12 mouse cellular contexts compared by ENCODE assay signal in genomic region chr4:106582428-106583153, GRCm38 (mm10). TPM values are rescaled to one million over a fixed set of nuclear protein-coding genes. Genes with fewer than 3 reads are reported as not detected.
DNase-seq lines count a peak whose midpoint lies in the region; ATAC-seq and TF ChIP-seq lines count a peak whose summit lies in the region.
"Had no signal": no experiment of that assay in that cellular context is flagged by ENCODE, and none has a peak within 500 bp of the region (broad histone marks: within the 10 kb centered on the region; RNA-seq: fewer than 3 reads in every experiment).

No protein-coding gene starts in this region.

- 78% methylated on average over 12 of the region's 12 CpGs for WGBS in embryonic facial prominence, embryonic 15.5 days
- WGBS in embryonic facial prominence, embryonic 10.5 days = 91% methylated on average over 12 of the region's 12 CpGs
- WGBS in liver, adult 2 months = 24% methylated on average over 12 of the region's 12 CpGs

- no peak for TF ChIP-seq CTCF in liver, adult 2 months (IDR thresholded peaks at IDR 0.05; ENCODE audit: low read depth, low read length)

- no peak for DNase-seq in embryonic facial prominence, embryonic 10.5 days (ENCODE audit: low spot score)
- DNase-seq in 416B (ENCODE audit: low read depth) = peak; percentile 32
- peak; percentile 38 for DNase-seq in gonadal fat pad, adult 2 months (ENCODE audit: low read depth)
- peak; percentile 78 for DNase-seq in liver, adult 2 months (ENCODE audit: extremely low read depth, low read depth, low spot score)
- no peak for DNase-seq in embryo, embryonic 10.5 days (ENCODE audit: low spot score)
- DNase-seq: cerebellum, adult 11-12 months had no signal

- no peak overlapping the region for H3K4me2 ChIP-seq in embryonic facial prominence, embryonic 15.5 days (replicated peaks)
- H3K4me2 ChIP-seq: neural tube, embryonic 13.5 days had no signal

- H3K27me3 ChIP-seq in embryonic facial prominence, embryonic 15.5 days = no peaks in the 10 kb centered on the region
- no peaks in the 10 kb centered on the region for H3K27me3 ChIP-seq in embryonic facial prominence, embryonic 10.5 days (replicated peaks; ENCODE audit: low read depth, poor library complexity, severe bottlenecking)
- no peaks in the 10 kb centered on the region for H3K27me3 ChIP-seq in liver, adult 2 months (ENCODE audit: control insufficient read depth, insufficient read depth, low read length)
- H3K27me3 ChIP-seq: neural tube, embryonic 13.5 days had no signal

- ATAC-seq in embryonic facial prominence, embryonic 15.5 days (ENCODE audit: insufficient number of reproducible peaks, low FRiP score, low TSS enrichment, low read depth) = no peak
- no peak for ATAC-seq in monocyte, adult 5-6 weeks (replicated peaks; ENCODE audit: insufficient number of reproducible peaks, low FRiP score, low TSS enrichment, poor library complexity, severe bottlenecking)
- ATAC-seq in CD4-positive, CD25-positive, alpha-beta regulatory T cell, adult 4 months = no peak

- TF ChIP-seq POLR2A in liver, adult 2 months (IDR thresholded peaks at IDR 0.05; ENCODE audit: extremely low read depth, insufficient read depth, low read length) = no peak

- no peaks in the 10 kb centered on the region for H3K9me3 ChIP-seq in embryonic facial prominence, embryonic 15.5 days (replicated peaks)
- no peaks in the 10 kb centered on the region for H3K9me3 ChIP-seq in embryonic facial prominence, embryonic 10.5 days
- H3K9me3 ChIP-seq: neural tube, embryonic 13.5 days had no signal

- H3K9ac ChIP-seq in embryonic facial prominence, embryonic 15.5 days = no peak overlapping the region
- H3K9ac ChIP-seq in liver, adult 2 months (ENCODE audit: low read depth, low read length) = no peak overlapping the region
- H3K9ac ChIP-seq: neural tube, embryonic 13.5 days had no signal

- H3K4me3 ChIP-seq in embryonic facial prominence, embryonic 15.5 days (replicated peaks) = no peak overlapping the region
- H3K4me3 ChIP-seq in embryonic facial prominence, embryonic 10.5 days = no peak overlapping the region
- H3K4me3 ChIP-seq in liver, adult 2 months (ENCODE audit: insufficient read depth, low read depth, low read length) = no peak overlapping the region
- H3K4me3 ChIP-seq: neural tube, embryonic 13.5 days had no signal

- H3K36me3 ChIP-seq in embryonic facial prominence, embryonic 15.5 days = peaks cover 76% of the 10 kb centered on the region
- H3K36me3 ChIP-seq in embryonic facial prominence, embryonic 10.5 days (replicated peaks) = peaks cover 100% of the 10 kb centered on the region
- peaks cover 53% of the 10 kb centered on the region for H3K36me3 ChIP-seq in liver, adult 2 months (ENCODE audit: control insufficient read depth, insufficient read depth, low read length)

- H3K27ac ChIP-seq in embryonic facial prominence, embryonic 15.5 days (replicated peaks) = peak overlapping the region; percentile 18; the same call in 1 of the 2 replicates
- H3K27ac ChIP-seq in embryonic facial prominence, embryonic 10.5 days (replicated peaks) = no peak overlapping the region
- H3K27ac ChIP-seq in liver, adult 2 months (replicated peaks; ENCODE audit: insufficient read depth, low read depth, low read length) = peak overlapping the region; percentile 24
- H3K27ac ChIP-seq: neural tube, embryonic 13.5 days had no signal

- 0 out of 2 replicates have a peak, but pooled peaks cover 4% of the 10 kb centered on the region for H3K4me1 ChIP-seq in embryonic facial prominence, embryonic 15.5 days
- H3K4me1 ChIP-seq in embryonic facial prominence, embryonic 10.5 days = no peaks in the 10 kb centered on the region
- peaks cover 20% of the 10 kb centered on the region for H3K4me1 ChIP-seq in liver, adult 2 months (ENCODE audit: control insufficient read depth, insufficient read depth, low read length)
- H3K4me1 ChIP-seq: neural tube, embryonic 13.5 days had no signal

- H3K79me2 ChIP-seq in liver, adult 2 months (ENCODE audit: control insufficient read depth, insufficient read depth, low read length) = no peaks in the 10 kb centered on the region; the same call in 1 of the 2 replicates

RNA-seq across cellular contexts. Expression of gene Dhcr24, which starts 21.8 kb away (rescaled TPM):
- polyA plus RNA-seq in embryonic facial prominence, embryonic 15.5 days (2015; fragmentation: Nextera tagmentation; extraction: Ambion mirVana) = 4.5 and 5.7 TPM in 2 replicates
- 10.2 TPM in 2 replicates for polyA plus RNA-seq in embryonic facial prominence, embryonic 10.5 days (2016; fragmentation: Nextera tagmentation; extraction: Ambion mirVana)
- 15.5 and 27.9 TPM in 2 replicates for polyA plus RNA-seq in gonadal fat pad, adult 2 months (2012; rRNA removed)
- total RNA-seq in liver, adult 2 months (2014; rRNA removed) = 253 and 456 TPM in 2 replicates
- 676 and 851 TPM in 2 replicates for polyA plus RNA-seq in liver, adult 2 months (2012; rRNA removed)
- 2.5 to 7.5 TPM (median 3.2 TPM) in 3 replicates for total RNA-seq in monocyte, adult 5-6 weeks (2017)
- 1 to 10 TPM; 2.6 to 3.0 TPM for polyA plus RNA-seq in CD4-positive, CD25-positive, alpha-beta regulatory T cell, adult 4 months (2017; shearing (Covaris generic))

RNA-seq across cellular contexts. Expression of gene Lexm, which starts 34.5 kb away (rescaled TPM):
- 0.24 TPM in 1 of 2 replicates, not detected in the other for polyA plus RNA-seq in embryonic facial prominence, embryonic 15.5 days (2015; fragmentation: Nextera tagmentation; extraction: Ambion mirVana)
- 0.52 TPM in 1 of 2 replicates, not detected in the other for polyA plus RNA-seq in embryonic facial prominence, embryonic 10.5 days (2016; fragmentation: Nextera tagmentation; extraction: Ambion mirVana)
- 0.53 and 0.70 TPM in 2 replicates for polyA plus RNA-seq in gonadal fat pad, adult 2 months (2012; rRNA removed)
- total RNA-seq in liver, adult 2 months (2014; rRNA removed) = not detected in 2 replicates
- polyA plus RNA-seq in liver, adult 2 months (2012; rRNA removed) = not detected in 2 replicates
- total RNA-seq in monocyte, adult 5-6 weeks (2017) = not detected in 3 replicates
- polyA plus RNA-seq in CD4-positive, CD25-positive, alpha-beta regulatory T cell, adult 4 months (2017; shearing (Covaris generic)) = under 1 TPM in 1 of 2 experiments, not detected in 1; 0.40 TPM
- total RNA-seq: heart, adult 8-10 months had no signal
- polyA plus RNA-seq: large intestine, adult 2 months had no signal

RNA-seq across cellular contexts. Expression of gene Ttc22, which starts 39.6 kb away (rescaled TPM):
- polyA plus RNA-seq in embryonic facial prominence, embryonic 15.5 days (2015; fragmentation: Nextera tagmentation; extraction: Ambion mirVana) = 9.8 and 12.4 TPM in 2 replicates
- polyA plus RNA-seq in embryonic facial prominence, embryonic 10.5 days (2016; fragmentation: Nextera tagmentation; extraction: Ambion mirVana) = not detected in 2 replicates
- 0.13 and 0.28 TPM in 2 replicates for polyA plus RNA-seq in gonadal fat pad, adult 2 months (2012; rRNA removed)
- total RNA-seq in liver, adult 2 months (2014; rRNA removed) = 0.09 TPM in 1 of 2 replicates, not detected in the other
- polyA plus RNA-seq in liver, adult 2 months (2012; rRNA removed) = not detected in 2 replicates
- not detected in 3 replicates for total RNA-seq in monocyte, adult 5-6 weeks (2017)
- not detected for polyA plus RNA-seq in CD4-positive, CD25-positive, alpha-beta regulatory T cell, adult 4 months (2017; shearing (Covaris generic))

Comparison
In these comparisons a context has a peak if more than half of its experiments do, and no peak if none do; other contexts are left out.
1. DNase-seq: peak in 416B (single experiment), gonadal fat pad, adult 2 months (single experiment) and liver, adult 2 months (single experiment); none in embryonic facial prominence, embryonic 10.5 days (single experiment) and embryo, embryonic 10.5 days (single experiment).
2. RNA of gene Dhcr24, which starts 21.8 kb away (polyA plus RNA-seq): 676 to 851 TPM in liver, adult 2 months; 15.5 to 27.9 TPM in gonadal fat pad, adult 2 months, 10.2 TPM in embryonic facial prominence, embryonic 10.5 days, 4.5 to 5.7 TPM in embryonic facial prominence, embryonic 15.5 days and 2.6 to 3.0 TPM in CD4-positive, CD25-positive, alpha-beta regulatory T cell, adult 4 months; every median in the first group is over 10 times any median in the second.